Mouse (Mus musculus): ENCODE data around the gene Ifit1bl1. TPM values are rescaled to one million over a fixed set of nuclear protein-coding genes. Genes with fewer than 3 reads are reported as not detected.

Ifit1bl1 gene
- polyA plus RNA-seq, 2 experiments, result 0.36 to 0.51 TPM

GRCm38 (mm10) chr19:34577121-34577520 lies 24.6 kb downstream of the Ifit1bl1 start:
- Histone ChIP-seq H3K4me3 (replicated peaks; ENCODE audit: low read length) (no peak overlapping the region), H3K27ac (replicated peaks; ENCODE audit: low read depth, low read length) (no peak overlapping the region), H3K36me3 (ENCODE audit: control insufficient read depth, insufficient read depth, low read length) (no peaks in the 10 kb centered on the region), H3K9ac (ENCODE audit: low read depth, low read length, severe bottlenecking) (no peak overlapping the region), H3K27me3 (ENCODE audit: control insufficient read depth, insufficient read depth, low read length) (no peaks in the 10 kb centered on the region), H3K9me3 (ENCODE audit: control insufficient read depth, low read length) (no peaks in the 10 kb centered on the region), H3K4me1 (ENCODE audit: control insufficient read depth, insufficient read depth, low read length) (no peaks in the 10 kb centered on the region), H3K4me2 (replicated peaks; ENCODE audit: low read depth, low read length, severe bottlenecking) (no peak overlapping the region)
- WGBS, result 73% methylated on average over 1 of the region's 1 CpGs
- DNase-seq (ENCODE audit: low spot score) (no peak), ATAC-seq (ENCODE audit: low FRiP score, low read depth) (no peak)
- TF ChIP-seq POLR2A (IDR thresholded peaks at IDR 0.05; ENCODE audit: borderline replicate concordance, extremely low read depth, insufficient read depth, insufficient read length), result no peak

- H3K9ac ChIP-seq (ENCODE audit: low read depth, low read length, severe bottlenecking), result no peak overlapping the region
- ATAC-seq (ENCODE audit: low FRiP score, low read depth) (no peak), DNase-seq (ENCODE audit: low spot score) (no peak)
- no peak for TF ChIP-seq POLR2A (IDR thresholded peaks at IDR 0.05; ENCODE audit: borderline replicate concordance, extremely low read depth, insufficient read depth, insufficient read length)
- no peak overlapping the region for H3K4me2 ChIP-seq (replicated peaks; ENCODE audit: low read depth, low read length, severe bottlenecking)
- H3K27ac ChIP-seq (replicated peaks; ENCODE audit: low read depth, low read length), result no peak overlapping the region
- H3K4me3 ChIP-seq (replicated peaks; ENCODE audit: low read length), result no peak overlapping the region
- H3K27me3 ChIP-seq (ENCODE audit: control insufficient read depth, insufficient read depth, low read length), result no peaks in the 10 kb centered on the region
- H3K9me3 ChIP-seq (ENCODE audit: control insufficient read depth, low read length), result no peaks in the 10 kb centered on the region
- WGBS, result 91% methylated on average over 5 of the region's 5 CpGs
- no peaks in the 10 kb centered on the region for H3K36me3 ChIP-seq (ENCODE audit: control insufficient read depth, insufficient read depth, low read length)
- H3K4me1 ChIP-seq (ENCODE audit: control insufficient read depth, insufficient read depth, low read length), result no peaks in the 10 kb centered on the region; the same call in 1 of the 2 replicates
Measured at GRCm38 (mm10) chr19:34573650-34574049, 28.1 kb downstream of the Ifit1bl1 start.

- no peak for DNase-seq (ENCODE audit: low spot score)
- 66% methylated on average over 1 of the region's 1 CpGs for WGBS
- Histone ChIP-seq H3K4me3 (replicated peaks; ENCODE audit: low read length) (no peak overlapping the region), H3K4me1 (ENCODE audit: control insufficient read depth, insufficient read depth, low read length) (no peaks in the 10 kb centered on the region; the same call in 1 of the 2 replicates), H3K4me2 (replicated peaks; ENCODE audit: low read depth, low read length, severe bottlenecking) (no peak overlapping the region), H3K36me3 (ENCODE audit: control insufficient read depth, insufficient read depth, low read length) (no peaks in the 10 kb centered on the region), H3K27ac (replicated peaks; ENCODE audit: low read depth, low read length) (no peak overlapping the region), H3K9ac (ENCODE audit: low read depth, low read length, severe bottlenecking) (no peak overlapping the region), H3K9me3 (ENCODE audit: control insufficient read depth, low read length) (no peaks in the 10 kb centered on the region), H3K27me3 (ENCODE audit: control insufficient read depth, insufficient read depth, low read length) (no peaks in the 10 kb centered on the region)
- no peak for ATAC-seq (ENCODE audit: low FRiP score, low read depth)
- TF ChIP-seq POLR2A (IDR thresholded peaks at IDR 0.05; ENCODE audit: borderline replicate concordance, extremely low read depth, insufficient read depth, insufficient read length), result no peak
Measured at GRCm38 (mm10) chr19:34571080-34571479, 30.7 kb downstream of the Ifit1bl1 start.

- no peak overlapping the region for H3K9ac ChIP-seq (ENCODE audit: low read depth, low read length, severe bottlenecking)
- 54% methylated on average over 4 of the region's 4 CpGs for whole genome bisulfite sequencing
- TF ChIP-seq POLR2A (IDR thresholded peaks at IDR 0.05; ENCODE audit: borderline replicate concordance, extremely low read depth, insufficient read depth, insufficient read length), result no peak
- no peaks in the 10 kb centered on the region for H3K27me3 ChIP-seq (ENCODE audit: control insufficient read depth, insufficient read depth, low read length)
- H3K9me3 ChIP-seq (ENCODE audit: control insufficient read depth, low read length), result no peaks in the 10 kb centered on the region
- H3K36me3 ChIP-seq (ENCODE audit: control insufficient read depth, insufficient read depth, low read length), result no peaks in the 10 kb centered on the region
- no peak overlapping the region for H3K4me3 ChIP-seq (replicated peaks; ENCODE audit: low read length)
- H3K27ac ChIP-seq (replicated peaks; ENCODE audit: low read depth, low read length), result no peak overlapping the region
- DNase-seq (ENCODE audit: low spot score) (no peak), ATAC-seq (ENCODE audit: low FRiP score, low read depth) (no peak)
- H3K4me1 ChIP-seq (ENCODE audit: control insufficient read depth, insufficient read depth, low read length), result no peaks in the 10 kb centered on the region; the same call in 1 of the 2 replicates
- H3K4me2 ChIP-seq (replicated peaks; ENCODE audit: low read depth, low read length, severe bottlenecking), result no peak overlapping the region
Measured at GRCm38 (mm10) chr19:34569896-34570476, 31.8 kb downstream of the Ifit1bl1 start.

- ATAC-seq (ENCODE audit: low FRiP score, low read depth), result no peak
- H3K27ac ChIP-seq (replicated peaks; ENCODE audit: low read depth, low read length), result no peak overlapping the region
Measured at GRCm38 (mm10) chr19:34568988-34569895, 32.5 kb downstream of the Ifit1bl1 start.

More at GRCm38 (mm10) chr19:34568988-34569895, 32.5 kb downstream of the Ifit1bl1 start:
- Histone ChIP-seq H3K4me2 (replicated peaks; ENCODE audit: low read depth, low read length, severe bottlenecking) (no peak overlapping the region), H3K9me3 (ENCODE audit: control insufficient read depth, low read length) (no peaks in the 10 kb centered on the region), H3K4me1 (ENCODE audit: control insufficient read depth, insufficient read depth, low read length) (no peaks in the 10 kb centered on the region; the same call in 1 of the 2 replicates), H3K4me3 (replicated peaks; ENCODE audit: low read length) (no peak overlapping the region), H3K9ac (ENCODE audit: low read depth, low read length, severe bottlenecking) (no peak overlapping the region), H3K36me3 (ENCODE audit: control insufficient read depth, insufficient read depth, low read length) (no peaks in the 10 kb centered on the region), H3K27me3 (ENCODE audit: control insufficient read depth, insufficient read depth, low read length) (no peaks in the 10 kb centered on the region)
- TF ChIP-seq POLR2A (IDR thresholded peaks at IDR 0.05; ENCODE audit: borderline replicate concordance, extremely low read depth, insufficient read depth, insufficient read length), result no peak
- WGBS, result 46% methylated on average over 7 of the region's 7 CpGs
- DNase-seq (ENCODE audit: low spot score), result no peak
